Mouse (Mus musculus) thymus, postnatal 10 days (tissue): Measurements from ENCODE around the gene Ccdc66.

Experiments used
- DNase-seq, 2 experiments: peaks; one replicate each; pipeline ENCODE4 v3.0.0; 2021; ENCODE audit warnings: low spot score in 2 of 2

Gene Ccdc66

DNA sequence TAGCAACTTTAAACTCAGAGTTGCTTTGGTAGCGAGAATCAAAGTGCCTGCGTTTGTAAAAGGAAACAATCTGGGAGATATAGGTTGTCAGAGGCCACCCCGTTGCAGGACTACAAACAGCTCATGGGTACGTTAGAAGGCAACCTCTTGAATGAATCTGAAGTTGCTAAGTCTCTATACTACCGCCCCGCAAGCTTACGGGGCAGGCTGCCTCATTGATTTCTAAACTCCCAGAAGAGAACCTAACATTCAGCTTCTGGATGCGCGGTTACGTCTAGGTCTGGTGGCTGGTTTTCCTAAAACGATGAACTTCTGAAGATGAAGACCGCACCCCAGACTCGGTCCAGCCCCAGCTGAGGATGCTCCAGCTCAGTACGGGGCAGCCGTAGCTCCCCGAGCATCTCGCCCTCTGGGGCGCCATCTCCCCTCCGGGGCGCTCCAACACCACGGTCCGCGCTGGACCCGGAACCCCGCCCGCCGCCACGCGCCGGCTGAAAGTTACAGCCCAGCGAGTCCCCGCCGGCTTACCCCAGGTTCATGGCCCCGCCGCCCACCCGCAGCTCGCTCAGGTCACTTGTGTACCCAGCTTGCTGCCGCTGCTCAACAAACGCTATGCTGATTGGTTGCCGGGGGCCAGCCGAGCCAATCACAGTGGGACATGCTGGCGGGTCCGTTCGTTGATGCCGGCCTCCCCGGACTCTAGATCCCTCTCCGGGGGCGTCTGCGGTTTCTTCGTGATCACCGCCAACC, at the start of gene Ccdc66:
TSS of gene Ccdc66 (minus strand) at position 567 of the 750 bp plus-strand sequence.
- peak; percentile 95 to 97 for DNase-seq

DNA sequence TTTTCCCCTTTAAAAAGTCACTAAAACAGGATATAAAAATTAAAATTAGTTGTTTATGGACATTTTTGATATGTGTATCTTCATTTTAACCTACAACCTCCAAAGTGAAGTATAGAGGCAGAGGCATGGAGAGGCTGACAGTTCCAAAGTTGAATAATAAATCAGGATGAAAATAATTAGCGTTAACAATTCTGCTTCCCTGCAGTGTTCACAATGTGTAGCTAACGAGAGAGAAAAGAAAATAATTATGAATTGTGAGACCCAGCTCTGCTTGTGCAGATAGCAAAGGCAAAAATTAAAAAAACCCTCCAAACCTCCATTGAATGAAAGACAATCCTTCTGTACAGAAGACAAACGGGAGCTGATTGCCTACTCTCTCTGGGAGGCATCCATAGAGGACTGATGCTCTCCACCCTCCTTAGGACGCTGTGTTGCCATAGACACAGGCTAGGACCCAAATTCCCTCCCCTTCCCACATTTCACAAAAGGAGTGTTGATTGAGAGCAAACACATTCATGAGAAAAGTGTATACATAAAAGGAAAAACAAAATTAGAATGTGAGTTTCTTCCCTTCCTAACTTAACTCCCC, 35.7 kb upstream of the Ccdc66 start:
- DNase-seq = no peak

DNA sequence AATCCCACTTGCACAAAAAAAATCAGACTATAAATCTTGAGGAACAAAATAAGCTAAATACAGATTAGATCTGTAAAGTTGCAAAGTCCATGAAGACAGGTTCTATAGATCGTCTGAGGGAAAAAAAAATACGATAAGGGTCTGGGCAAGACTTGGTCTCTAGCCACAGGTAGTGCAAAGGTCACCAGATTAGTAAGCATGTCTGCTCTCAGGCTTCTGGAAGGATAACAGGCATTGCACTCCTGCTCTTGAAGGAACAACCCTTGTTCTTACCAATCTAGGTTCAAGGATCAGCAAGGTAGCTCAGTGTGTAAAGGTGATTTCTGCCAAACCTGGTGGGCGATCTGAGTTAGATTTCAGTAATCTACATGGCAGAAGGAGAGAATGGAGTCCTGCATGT, 28.2 kb upstream of the Ccdc66 start:
- DNase-seq = no peak

DNA sequence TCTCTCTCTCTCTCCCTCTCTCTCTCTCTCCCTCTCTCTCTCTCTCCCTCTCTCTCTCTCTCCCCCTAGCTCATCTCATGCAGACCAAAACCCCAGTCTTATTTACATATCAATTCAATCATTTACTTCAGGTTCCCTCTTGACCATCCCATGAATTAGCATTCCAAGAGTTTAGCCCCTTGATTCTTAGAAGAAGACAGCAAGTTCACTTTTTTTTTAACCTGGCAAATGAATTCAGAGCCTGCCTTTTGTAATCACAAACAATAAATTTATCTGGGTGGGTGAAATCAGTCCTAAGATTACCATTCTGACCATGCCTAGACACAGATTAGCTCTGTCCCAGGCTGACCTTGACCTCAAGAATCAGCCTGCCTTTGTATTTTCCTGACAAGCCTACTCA, 16.3 kb upstream of the Ccdc66 start:
- DNase-seq = no peak

DNA sequence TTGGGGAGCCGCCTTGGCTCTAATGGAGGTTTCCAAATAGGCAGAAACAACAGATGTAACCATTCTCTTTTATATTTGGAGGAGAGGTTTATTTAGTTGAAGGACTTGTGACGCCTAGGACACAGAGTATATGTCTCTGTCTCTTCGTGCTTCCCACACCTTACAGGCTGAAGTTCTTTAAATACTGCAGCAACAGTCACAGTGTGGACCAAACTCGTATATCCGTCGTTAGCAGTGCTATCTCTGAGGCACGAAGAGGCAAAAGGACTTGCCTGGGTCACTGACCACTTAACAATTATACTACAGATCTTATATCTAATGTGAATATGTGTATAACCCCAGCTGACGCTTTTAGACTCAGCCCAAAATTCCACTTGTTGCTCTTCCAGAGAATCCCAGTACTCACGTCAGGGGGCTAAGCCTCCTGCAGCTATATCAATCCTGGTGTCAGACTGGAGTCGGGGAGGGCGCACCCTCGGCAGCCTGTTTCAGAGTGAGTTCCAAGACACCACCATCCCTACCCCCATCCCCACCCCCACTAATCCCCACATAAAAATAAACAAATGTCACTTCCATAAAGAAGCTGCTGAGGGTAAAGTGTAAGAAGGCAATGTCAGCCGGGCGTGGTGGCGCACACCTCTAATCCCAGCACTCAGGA, 513 bp upstream of the Ccdc66 start:
- DNase-seq = no peak

DNA sequence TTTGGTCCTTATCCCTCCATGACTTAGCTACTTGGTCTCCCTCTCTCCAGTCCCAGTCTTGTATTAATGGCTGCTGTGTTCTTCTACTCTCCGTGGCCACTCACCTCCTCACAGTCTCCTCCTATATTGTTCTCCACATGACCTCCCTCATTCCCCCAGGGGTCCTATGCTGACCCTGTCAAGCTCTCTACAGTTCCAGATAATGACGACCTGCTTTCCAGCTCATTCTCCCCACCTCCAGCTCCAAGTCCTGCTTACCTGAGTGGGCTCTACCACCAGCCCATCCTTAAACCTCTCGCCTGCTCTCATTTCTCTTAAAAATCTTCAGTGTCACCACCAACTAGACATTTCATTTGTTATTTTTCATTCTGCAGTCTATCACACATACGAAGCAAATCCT, 7.2 kb downstream of the Ccdc66 start:
- no peak for DNase-seq

DNA sequence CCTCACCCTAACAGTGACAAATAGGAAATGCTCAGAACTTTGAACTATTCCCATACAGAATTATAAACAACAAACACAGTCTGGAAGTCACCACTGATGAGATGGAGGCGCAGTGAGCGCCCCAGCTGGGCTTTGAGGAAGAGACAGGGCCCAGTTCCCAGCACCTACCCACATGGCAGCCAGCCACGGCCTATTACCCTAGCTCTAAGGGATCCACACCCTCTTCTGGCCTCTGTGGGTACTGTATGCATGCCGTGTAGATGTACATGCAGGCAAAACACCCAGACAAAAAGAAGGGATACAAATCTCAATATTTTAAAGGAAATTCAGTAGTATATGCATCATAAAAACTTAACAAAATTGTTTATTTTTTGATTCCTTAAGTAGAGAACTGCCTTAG, 14.7 kb downstream of the Ccdc66 start:
- no peak for DNase-seq

DNA sequence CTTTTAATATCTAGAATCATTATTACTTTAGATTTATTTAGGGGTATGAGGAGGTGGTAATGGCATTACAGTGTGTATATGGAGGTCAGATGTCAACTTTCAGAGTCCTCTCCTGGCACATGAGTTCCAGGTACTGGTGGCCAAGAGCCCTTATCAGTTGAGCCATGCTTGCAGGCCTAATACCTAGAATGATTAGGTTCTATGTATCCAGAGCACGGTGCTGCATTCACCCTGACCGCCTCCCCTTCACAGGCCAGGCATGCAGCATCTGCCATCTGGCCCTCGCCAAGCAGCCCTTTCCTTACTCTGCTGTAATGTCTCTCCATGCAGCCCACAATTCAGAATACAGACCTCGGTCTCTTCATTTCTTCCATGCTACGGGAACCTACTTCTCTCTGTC, 16.9 kb downstream of the Ccdc66 start:
- no peak for DNase-seq

DNA sequence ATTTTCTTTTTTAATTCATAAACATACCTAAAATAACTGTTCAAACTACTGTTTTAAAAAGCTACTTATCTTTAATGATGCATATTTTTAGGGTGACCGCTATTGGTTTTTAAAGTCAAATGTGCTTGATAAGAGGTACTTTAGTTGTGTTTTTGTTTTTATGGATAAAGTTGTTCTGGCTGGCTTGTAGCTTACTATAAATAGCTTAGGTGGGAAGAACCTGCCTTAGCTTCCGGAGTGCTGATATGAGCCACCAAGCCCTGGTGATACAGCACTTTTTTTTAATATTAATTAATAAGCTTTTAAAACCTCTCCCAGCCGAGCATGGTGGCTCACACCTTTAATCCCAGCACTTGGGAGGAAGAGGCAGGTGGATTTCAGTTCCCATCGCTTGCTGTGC, 61.3 kb downstream of the Ccdc66 start:
- DNase-seq = no peak

DNA sequence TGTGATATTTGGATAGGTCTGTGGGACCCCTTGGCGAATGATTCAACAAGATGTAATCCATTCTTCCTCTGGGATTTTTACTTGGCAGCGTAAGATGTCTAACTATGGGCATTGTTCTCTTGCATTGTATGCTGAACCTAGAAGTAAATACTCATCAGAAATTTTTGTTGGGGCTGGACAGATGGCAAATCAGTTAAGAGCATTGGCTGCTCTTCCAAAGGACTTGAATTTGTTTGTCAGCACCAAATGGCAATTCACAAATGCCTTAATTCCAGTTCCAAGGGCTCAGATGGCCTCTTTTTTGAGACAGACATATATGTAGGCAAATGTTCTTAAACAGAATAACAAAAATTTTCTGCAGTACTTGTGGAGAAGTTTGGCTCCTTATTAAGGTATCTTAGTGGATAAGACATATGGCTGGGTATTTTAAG, 63.4 kb downstream of the Ccdc66 start:
- DNase-seq = no peak

DNA sequence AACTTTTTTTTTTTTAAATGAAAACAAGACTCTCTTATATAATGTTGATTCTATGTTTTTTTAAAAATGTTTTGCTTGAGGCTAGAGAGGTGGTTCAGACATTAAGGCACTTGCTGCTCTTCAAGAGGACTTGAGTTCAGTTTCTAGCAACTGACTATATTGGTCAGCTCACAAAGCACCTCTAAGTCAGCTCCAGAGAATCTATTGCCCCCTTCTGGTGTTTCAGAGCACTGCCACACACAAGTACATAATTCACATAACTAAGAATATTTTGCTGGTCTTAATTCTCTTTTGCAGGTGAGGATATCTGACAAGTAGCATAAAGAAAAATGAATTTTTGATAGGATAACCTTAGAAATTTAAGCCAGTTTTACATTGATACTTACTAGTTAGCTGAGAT, 67.3 kb downstream of the Ccdc66 start:
- DNase-seq = no peak

DNA sequence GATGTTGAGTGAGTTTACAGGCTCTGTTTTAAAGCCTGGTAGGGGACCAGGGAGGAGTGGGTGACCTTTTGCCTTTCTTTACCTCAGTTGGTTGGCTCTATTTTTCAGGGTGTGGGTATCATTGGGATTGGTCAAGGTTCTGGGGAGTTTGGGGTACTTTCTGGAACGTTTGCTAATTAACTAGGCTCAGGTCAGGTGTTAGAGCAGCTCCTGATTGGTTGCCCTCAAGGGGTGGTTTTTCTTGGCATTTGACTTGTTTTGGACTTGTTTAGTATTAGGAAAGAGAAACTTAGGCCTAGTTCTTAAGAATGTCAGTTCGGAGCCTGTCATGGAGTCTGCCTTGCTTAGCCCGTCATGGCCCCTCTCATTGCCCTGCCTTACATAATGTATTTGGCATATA, 71.4 kb downstream of the Ccdc66 start:
- DNase-seq = no peak

DNA sequence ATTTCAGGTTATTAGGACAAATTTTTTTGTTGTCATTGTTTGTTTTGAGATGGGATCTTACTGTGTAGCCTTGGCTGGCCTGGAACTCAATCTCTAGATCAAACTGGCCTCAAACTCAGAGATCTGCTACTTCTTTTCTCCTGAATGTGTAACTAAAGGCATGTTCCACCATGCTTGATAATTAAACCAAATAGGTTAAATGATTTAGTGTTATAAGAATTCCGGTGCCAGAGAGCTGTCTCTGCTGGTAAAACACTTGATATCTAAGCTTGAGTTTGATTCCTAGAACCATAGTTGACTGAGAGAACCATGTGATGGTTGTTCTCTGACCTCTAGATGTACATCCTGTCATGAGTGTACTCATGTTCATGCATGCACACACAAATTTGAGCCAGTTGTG, 72.1 kb downstream of the Ccdc66 start:
- DNase-seq = no peak

DNA sequence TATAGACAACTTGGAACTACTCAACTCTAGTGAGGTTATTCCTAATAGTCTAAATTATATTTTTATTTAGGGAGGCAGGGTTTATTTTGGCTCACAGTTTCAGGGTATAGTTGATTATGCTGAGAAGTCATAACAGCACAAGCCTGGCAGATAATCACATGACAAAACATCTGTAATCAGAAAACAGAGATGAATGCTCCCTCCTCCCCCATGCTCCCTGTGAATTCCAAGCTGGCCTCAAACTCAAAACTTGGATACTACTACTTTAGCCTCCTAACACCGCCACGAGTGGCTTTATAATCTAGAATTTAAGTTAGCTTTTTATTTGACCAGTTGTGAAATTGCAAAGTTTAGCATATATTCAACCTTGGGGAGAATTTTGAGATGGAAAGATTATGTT, 76.2 kb downstream of the Ccdc66 start:
- DNase-seq = no peak
